Mouse (Mus musculus) spleen, adult 2 months (tissue): Measurements from ENCODE around the gene Cpe.

Source experiments
- CTCF ChIP-seq: fragments of 200-500 bp; IDR thresholded peaks from 2 replicates; pipeline ENCODE4 v1.5.1; 2011; ENCODE audit warnings: mild to moderate bottlenecking, inconsistent platforms; ENCODE audit not compliant: insufficient read depth, insufficient read length, insufficient replicate concordance; ENCODE audit errors: extremely low read depth
- POLR2A ChIP-seq: fragments of 200-500 bp; IDR thresholded peaks from 2 replicates; pipeline ENCODE4 v1.6.1; 2011; ENCODE audit warnings: low read depth, low read length, inconsistent platforms

GRCm38 (mm10) chr8:64646421-64646820 is 46.4 kb downstream of the Cpe start:
- TF ChIP-seq CTCF (no peak), POLR2A (no peak)
